Mouse (Mus musculus): ENCODE data around the gene Lrrc61. TPM values are rescaled to one million over a fixed set of nuclear protein-coding genes. Genes with fewer than 3 reads are reported as not detected.

The Lrrc61 gene
- polyA plus RNA-seq, 1 experiment from 2014 or later, result 20.1 TPM

DNA sequence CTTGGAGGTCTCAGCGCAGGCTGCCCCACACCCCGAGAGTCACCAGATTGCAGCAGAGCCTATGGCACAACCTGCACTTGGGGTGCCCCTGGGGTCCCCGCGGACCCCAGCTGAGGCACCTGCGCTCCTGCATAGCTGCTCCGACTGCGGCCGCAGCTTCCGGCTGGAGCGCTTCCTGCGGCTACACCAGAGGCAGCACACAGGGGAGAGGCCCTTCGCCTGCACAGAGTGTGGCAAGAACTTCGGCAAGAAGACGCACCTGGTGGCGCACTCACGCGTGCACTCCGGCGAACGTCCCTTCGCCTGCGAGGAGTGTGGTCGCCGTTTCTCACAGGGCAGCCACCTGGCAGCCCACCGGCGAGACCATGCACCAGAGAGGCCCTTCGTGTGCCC, 42.6 kb downstream of the Lrrc61 start:
- peaks cover 23% of the 10 kb centered on the region for H3K9me3 ChIP-seq
- peaks cover 48% of the 10 kb centered on the region for H3K36me3 ChIP-seq
- no peak overlapping the region for H3K4me3 ChIP-seq
- ATAC-seq (ENCODE audit: low FRiP score, low read depth), result no peak
- H3K27ac ChIP-seq, result no peak overlapping the region
- no peak overlapping the region for H3K4me2 ChIP-seq (replicated peaks)
- no peaks in the 10 kb centered on the region for H3K27me3 ChIP-seq (replicated peaks)
- peaks cover 27% of the 10 kb centered on the region for H3K4me1 ChIP-seq
- no peak overlapping the region for H3K9ac ChIP-seq
- WGBS, result 96% methylated on average over 27 of the region's 27 CpGs

DNA sequence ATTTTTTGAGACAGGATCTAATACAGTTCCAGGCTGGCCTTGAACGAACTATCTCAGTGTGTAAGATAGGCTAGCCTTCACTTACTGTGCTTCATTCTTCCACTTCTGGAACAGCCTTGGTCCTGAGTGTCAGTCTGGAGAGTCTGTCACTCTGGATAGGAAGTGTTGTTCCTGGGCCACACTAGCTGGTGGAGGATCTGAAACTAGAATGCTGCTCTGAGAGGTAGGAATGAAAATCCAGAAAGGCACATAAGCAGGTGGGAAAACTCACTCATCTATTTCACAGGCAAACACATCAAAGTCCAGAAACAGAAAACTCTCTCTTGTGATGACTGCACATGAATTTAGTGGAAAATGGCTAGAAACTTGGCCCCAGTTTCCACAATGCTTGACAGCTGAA, 46.0 kb downstream of the Lrrc61 start:
- no peak overlapping the region for H3K27ac ChIP-seq
- peaks cover 13% of the 10 kb centered on the region for H3K4me1 ChIP-seq
- no peak overlapping the region for H3K9ac ChIP-seq
- WGBS, result 90% methylated on average over 1 of the region's 1 CpGs
- no peak overlapping the region for H3K4me3 ChIP-seq
- peaks cover 23% of the 10 kb centered on the region for H3K9me3 ChIP-seq
- ATAC-seq (ENCODE audit: low FRiP score, low read depth), result no peak
- peaks cover 45% of the 10 kb centered on the region for H3K36me3 ChIP-seq
- H3K27me3 ChIP-seq (replicated peaks), result no peaks in the 10 kb centered on the region
- H3K4me2 ChIP-seq (replicated peaks), result 0 out of 2 replicates have a peak overlapping the region, but pooled peaks have one; percentile 76

DNA sequence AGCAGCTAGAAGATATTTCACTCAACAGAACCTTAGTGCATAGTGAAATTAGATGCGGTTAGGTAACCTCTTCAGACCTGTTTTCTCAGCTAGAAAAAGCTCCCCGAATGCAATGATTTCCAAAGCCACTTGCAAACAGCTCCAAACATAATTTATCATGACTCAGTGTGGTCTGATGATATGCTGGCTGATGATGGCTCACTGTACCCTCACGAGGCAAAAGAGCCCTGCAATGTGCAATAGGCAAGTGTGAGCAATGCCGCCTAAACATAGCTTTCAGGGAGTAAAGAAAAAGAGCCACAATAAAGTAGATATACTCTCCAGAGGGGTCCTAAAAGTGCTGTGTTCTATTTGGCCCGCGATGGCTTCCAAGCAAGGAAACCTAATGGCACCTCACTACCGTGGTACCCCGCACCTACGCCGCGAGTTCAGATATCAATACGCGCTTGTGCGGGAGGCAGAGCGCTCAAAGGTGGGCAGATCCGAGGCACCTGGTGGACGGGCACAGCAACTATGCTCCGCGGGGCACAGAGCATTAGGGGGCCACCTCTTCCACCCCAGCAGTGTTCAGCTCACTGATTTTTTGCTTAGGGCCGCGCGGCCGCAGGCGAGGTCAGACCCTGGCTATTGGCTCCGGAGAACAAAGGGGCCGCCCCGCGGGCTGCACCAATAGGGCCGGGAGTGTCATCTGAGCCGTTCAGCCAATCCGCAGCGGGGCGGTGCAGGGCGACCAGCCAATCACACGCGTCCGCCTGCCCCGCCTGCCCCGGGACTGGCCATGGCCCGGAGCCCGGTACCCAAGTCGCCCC, 46.9 kb downstream of the Lrrc61 start, which contains the start of gene Zfp775:
Gene Zfp775, plus strand, starts transcription at position 793 of the 809 bp plus-strand sequence.
- Histone ChIP-seq H3K9me3 (peaks cover 19% of the 10 kb centered on the region), H3K4me3 (peak within 1 kb of the TSS; percentile 61), H3K4me1 (peaks cover 13% of the 10 kb centered on the region), H3K4me2 (replicated peaks) (peak within 1 kb of the TSS; percentile 76), H3K27ac (peak within 1 kb of the TSS; percentile 77), H3K36me3 (peaks cover 38% of the 10 kb centered on the region), H3K9ac (peak within 1 kb of the TSS; percentile 78), H3K27me3 (replicated peaks) (no peaks in the 10 kb centered on the region)
- WGBS, result 5% methylated on average over 42 of the region's 42 CpGs
- peak; percentile 99 for ATAC-seq (ENCODE audit: low FRiP score, low read depth)

DNA sequence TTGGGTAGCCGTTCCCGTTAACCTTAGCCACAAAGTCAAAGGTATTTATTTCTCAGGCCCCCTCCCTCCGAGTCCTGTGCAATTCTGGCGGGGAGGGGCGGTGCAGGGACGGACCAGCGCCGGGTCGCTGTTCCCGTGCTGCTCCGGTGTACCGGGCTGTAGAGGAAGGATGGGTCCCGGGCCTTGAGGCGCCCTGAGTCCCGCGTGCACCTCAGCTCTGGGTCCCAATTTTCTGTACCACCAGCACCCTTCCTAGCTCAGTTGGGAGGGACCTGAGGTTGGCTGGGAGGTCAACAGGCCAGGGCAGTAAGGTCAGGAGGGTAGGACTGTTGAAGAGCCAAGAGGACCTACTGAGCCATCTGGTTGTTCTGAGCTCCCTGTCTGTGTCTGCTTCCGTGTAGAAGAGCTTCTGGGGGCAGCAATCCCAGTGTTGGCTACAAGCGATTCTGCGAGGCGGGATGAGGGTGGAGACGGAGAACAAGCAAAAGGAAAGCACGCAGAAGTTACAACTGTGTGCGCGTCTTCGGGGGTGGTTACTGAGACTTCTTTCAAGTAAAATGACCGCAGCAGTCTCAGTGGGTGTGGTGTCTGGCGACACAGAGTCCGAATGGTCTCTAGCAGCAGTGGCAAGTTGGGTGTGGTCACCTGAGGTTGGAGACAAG, 47.6 kb downstream of the Lrrc61 start:
- H3K4me3 ChIP-seq, result peak overlapping the region; percentile 61
- H3K4me2 ChIP-seq (replicated peaks), result peak overlapping the region; percentile 76
- ATAC-seq (ENCODE audit: low FRiP score, low read depth), result peak; percentile 81
- H3K27me3 ChIP-seq (replicated peaks), result no peaks in the 10 kb centered on the region
- H3K36me3 ChIP-seq, result peaks cover 30% of the 10 kb centered on the region
- H3K27ac ChIP-seq, result peak overlapping the region; percentile 77; the same call in 1 of the 2 replicates
- under 1% methylated on average over 28 of the region's 28 CpGs for WGBS
- peak overlapping the region; percentile 78 for H3K9ac ChIP-seq
- peaks cover 12% of the 10 kb centered on the region for H3K9me3 ChIP-seq
- H3K4me1 ChIP-seq, result peaks cover 13% of the 10 kb centered on the region

DNA sequence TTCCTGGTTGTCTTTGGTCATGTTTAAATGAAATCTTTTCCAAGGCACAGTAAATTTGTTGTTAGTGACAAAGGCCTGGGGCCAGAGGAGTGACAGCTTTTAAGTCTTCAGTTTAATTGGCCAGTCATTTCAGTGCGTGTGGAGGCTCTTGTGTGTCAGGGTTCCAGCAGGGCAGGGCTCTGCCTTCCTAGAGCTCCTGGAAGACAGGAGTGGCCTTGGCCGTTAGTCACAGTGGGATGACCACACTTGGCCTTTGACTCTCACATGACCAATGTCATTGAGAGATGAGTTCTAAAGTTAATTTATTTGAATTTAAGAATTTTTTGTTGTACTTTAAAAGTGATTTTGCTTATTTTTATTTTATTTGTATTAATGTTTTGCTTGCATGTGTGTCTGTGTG, 53.5 kb downstream of the Lrrc61 start:
- no peak for ATAC-seq (ENCODE audit: low FRiP score, low read depth)
- Histone ChIP-seq H3K9ac (no peak overlapping the region), H3K9me3 (no peaks in the 10 kb centered on the region), H3K36me3 (peaks cover 2% of the 10 kb centered on the region; the same call in 1 of the 2 replicates), H3K4me3 (no peak overlapping the region), H3K27ac (no peak overlapping the region), H3K4me1 (peaks cover 2% of the 10 kb centered on the region; the same call in 1 of the 2 replicates), H3K4me2 (replicated peaks) (no peak overlapping the region), H3K27me3 (replicated peaks) (no peaks in the 10 kb centered on the region)
- WGBS, result 54% methylated on average over 2 of the region's 2 CpGs

DNA sequence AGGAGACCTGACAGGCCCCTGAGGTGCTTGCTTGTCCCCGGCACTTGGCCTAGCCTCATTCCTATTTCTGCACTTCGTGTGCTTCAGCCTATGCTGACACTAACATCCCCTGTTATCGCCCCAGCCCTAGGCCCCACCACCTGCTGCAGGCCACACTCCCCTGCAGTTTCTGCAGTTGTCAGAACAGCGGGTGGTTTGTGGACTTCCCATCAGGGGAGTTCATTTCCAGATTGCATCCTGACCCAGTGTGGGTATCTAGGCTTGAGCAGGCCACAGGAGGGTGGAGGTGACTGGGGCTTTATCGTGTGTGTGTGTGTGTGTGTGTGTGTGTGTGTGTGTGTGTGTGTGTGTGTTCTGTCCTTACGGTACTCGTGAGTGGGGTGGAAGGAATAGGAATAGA, 54.9 kb downstream of the Lrrc61 start:
- WGBS, result 52% methylated on average over 7 of the region's 7 CpGs
- Histone ChIP-seq H3K27me3 (replicated peaks) (no peaks in the 10 kb centered on the region), H3K9ac (no peak overlapping the region), H3K36me3 (peaks cover 14% of the 10 kb centered on the region), H3K9me3 (no peaks in the 10 kb centered on the region), H3K4me2 (replicated peaks) (no peak overlapping the region), H3K4me3 (no peak overlapping the region), H3K27ac (no peak overlapping the region), H3K4me1 (0 out of 2 replicates have a peak, but pooled peaks cover 2% of the 10 kb centered on the region)
- ATAC-seq (ENCODE audit: low FRiP score, low read depth), result no peak

DNA sequence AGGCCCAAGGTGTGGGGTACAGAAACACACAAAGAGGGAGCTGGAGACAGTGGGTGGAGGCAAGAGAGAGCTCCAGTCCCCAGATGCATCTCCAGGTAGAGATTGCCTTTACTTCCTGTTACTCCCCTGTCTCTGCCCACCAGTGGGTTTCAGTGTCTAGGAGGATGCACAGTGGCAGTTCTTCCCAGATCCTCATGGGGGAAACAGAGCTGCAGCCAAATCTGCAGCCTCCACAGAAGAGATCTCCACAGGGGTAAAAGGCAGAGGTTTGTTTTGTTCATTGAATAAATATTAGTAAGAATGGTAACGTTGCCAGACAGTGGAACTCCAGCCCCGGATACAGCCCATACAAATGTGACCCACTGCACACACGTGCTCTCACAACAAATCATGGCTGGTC, 56.1 kb downstream of the Lrrc61 start:
- WGBS, result 88% methylated on average over 3 of the region's 3 CpGs
- no peak overlapping the region for H3K9ac ChIP-seq
- no peak for ATAC-seq (ENCODE audit: low FRiP score, low read depth)

DNA sequence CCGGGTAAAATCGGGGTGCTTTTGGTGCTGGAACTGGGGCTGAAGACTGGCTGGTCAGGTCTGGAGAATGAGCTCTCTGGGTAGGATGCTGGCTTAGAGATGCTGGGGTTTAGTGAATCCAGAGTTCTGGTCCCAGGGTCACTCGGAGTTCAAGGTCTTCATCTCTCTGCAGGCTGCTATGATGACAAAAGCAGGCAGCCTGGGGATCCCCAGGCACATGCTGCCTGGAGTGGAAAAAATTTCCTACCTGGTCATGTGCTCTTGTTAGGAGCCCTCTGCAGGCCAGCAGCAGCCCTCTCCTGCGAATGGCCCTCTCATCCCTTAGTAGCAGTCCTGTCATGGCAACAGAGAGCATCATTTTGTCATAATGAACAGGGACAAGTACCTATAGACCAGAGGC, 58.9 kb downstream of the Lrrc61 start:
- H3K36me3 ChIP-seq, result peaks cover 23% of the 10 kb centered on the region
- no peak overlapping the region for H3K4me2 ChIP-seq (replicated peaks)
- H3K27ac ChIP-seq, result no peak overlapping the region
- WGBS, result 85% methylated on average over 4 of the region's 4 CpGs
- no peak for ATAC-seq (ENCODE audit: low FRiP score, low read depth)
- 0 out of 2 replicates have a peak, but pooled peaks cover 2% of the 10 kb centered on the region for H3K4me1 ChIP-seq
- no peak overlapping the region for H3K4me3 ChIP-seq
- H3K27me3 ChIP-seq (replicated peaks), result no peaks in the 10 kb centered on the region
- no peaks in the 10 kb centered on the region for H3K9me3 ChIP-seq
- no peak overlapping the region for H3K9ac ChIP-seq

More for the DNA sequence above, 56.1 kb downstream of the Lrrc61 start:
- H3K27ac ChIP-seq, result no peak overlapping the region
- H3K36me3 ChIP-seq, result peaks cover 20% of the 10 kb centered on the region
- no peak overlapping the region for H3K4me2 ChIP-seq (replicated peaks)
- H3K4me3 ChIP-seq, result no peak overlapping the region
- 0 out of 2 replicates have a peak, but pooled peaks cover 2% of the 10 kb centered on the region for H3K4me1 ChIP-seq
- H3K27me3 ChIP-seq (replicated peaks), result no peaks in the 10 kb centered on the region
- no peaks in the 10 kb centered on the region for H3K9me3 ChIP-seq

DNA sequence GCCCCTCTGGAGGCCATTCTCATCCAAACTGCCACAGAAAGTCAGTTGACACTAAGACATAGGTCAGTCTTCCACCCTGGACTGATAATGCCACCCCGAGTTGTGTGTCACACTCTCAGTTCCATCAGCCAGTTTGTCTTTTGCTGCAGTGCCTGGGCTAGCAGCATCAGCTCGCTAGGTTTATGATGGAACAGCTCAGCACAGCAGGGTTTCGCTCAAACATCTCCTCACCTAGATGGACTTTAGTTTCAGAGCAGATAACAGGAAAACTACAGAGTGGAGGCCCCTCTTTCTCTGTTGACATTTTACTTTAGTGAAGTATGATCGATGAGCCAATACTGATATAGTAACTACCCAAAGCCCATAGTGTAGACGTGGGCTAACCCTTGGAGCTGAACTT, 60.2 kb downstream of the Lrrc61 start:
- Histone ChIP-seq H3K4me2 (replicated peaks) (no peak overlapping the region), H3K4me3 (no peak overlapping the region), H3K27me3 (replicated peaks) (no peaks in the 10 kb centered on the region)

DNA sequence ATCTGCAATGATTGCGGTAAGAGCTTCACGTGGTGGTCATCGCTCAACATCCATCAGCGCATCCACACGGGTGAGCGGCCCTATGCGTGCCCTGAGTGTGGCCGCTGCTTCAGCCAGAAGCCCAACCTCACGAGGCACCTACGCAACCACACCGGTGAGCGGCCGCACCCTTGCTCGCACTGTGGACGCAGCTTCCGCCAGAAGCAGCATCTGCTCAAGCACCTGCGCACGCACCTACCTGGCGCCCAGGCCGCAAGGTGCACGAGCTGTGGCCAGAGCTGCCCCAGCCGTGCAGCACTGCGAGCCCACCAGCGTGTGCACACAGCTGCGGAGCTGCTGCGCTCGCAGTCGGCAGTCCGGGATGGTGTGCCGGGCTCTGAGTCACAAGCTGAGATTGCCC, 65.4 kb downstream of the Lrrc61 start:
- Histone ChIP-seq H3K36me3 (peaks cover 30% of the 10 kb centered on the region), H3K27ac (no peak overlapping the region), H3K27me3 (replicated peaks) (no peaks in the 10 kb centered on the region), H3K4me1 (no peaks in the 10 kb centered on the region), H3K9ac (no peak overlapping the region), H3K4me3 (no peak overlapping the region), H3K4me2 (replicated peaks) (no peak overlapping the region), H3K9me3 (no peaks in the 10 kb centered on the region)
- 92% methylated on average over 30 of the region's 30 CpGs for WGBS
- ATAC-seq (ENCODE audit: low FRiP score, low read depth), result no peak

More for the DNA sequence above, 60.2 kb downstream of the Lrrc61 start:
- Histone ChIP-seq H3K36me3 (peaks cover 33% of the 10 kb centered on the region), H3K4me1 (no peaks in the 10 kb centered on the region), H3K27ac (no peak overlapping the region), H3K9ac (no peak overlapping the region), H3K9me3 (no peaks in the 10 kb centered on the region)
- WGBS, result 93% methylated on average over 5 of the region's 5 CpGs
- no peak for ATAC-seq (ENCODE audit: low FRiP score, low read depth)

All from neural tube, embryonic 12.5 days (tissue).